Mouse (Mus musculus) retina, embryonic 14.5 days (tissue): Measurements from ENCODE around the gene Bcl9.
A peak's percentile ranks its signal among the peaks of the same experiment; 100 is the strongest.

ENCODE experiments used
- DNase-seq: peaks from one replicate; pipeline ENCODE4 v3.0.0-alpha.2; 2015; ENCODE audit warnings: low spot score

Gene Bcl9

GRCm38 (mm10) chr3:97172231-97172630 is 125.5 kb downstream of the Bcl9 start:
- no peak for DNase-seq

GRCm38 (mm10) chr3:97171531-97171930 is 126.2 kb downstream of the Bcl9 start:
- DNase-seq: no peak

GRCm38 (mm10) chr3:97167126-97167525 is 130.6 kb downstream of the Bcl9 start:
- DNase-seq: no peak

- no peak for DNase-seq
These were observed 133.2 kb downstream of the Bcl9 start for GRCm38 (mm10) chr3:97164477-97164876.

GRCm38 (mm10) chr3:97161773-97162172 is 135.9 kb downstream of the Bcl9 start:
- DNase-seq: no peak

GRCm38 (mm10) chr3:97160908-97161307 is 136.8 kb downstream of the Bcl9 start:
- no peak for DNase-seq

GRCm38 (mm10) chr3:97159986-97160385 is 137.7 kb downstream of the Bcl9 start:
- no peak for DNase-seq

- DNase-seq: no peak
These were observed 138.2 kb downstream of the Bcl9 start for GRCm38 (mm10) chr3:97159509-97159850.

- DNase-seq: peak; percentile 94
These were observed 138.9 kb downstream of the Bcl9 start, which contains the start of gene Acp6 for GRCm38 (mm10) chr3:97158611-97159508. Acp6 (plus strand) TSS chr3:97158777.

- peak; percentile 93 for DNase-seq
These were observed 139.6 kb downstream of the Bcl9 start for GRCm38 (mm10) chr3:97157958-97158599.

- no peak for DNase-seq
These were observed 140.4 kb downstream of the Bcl9 start for GRCm38 (mm10) chr3:97157308-97157707.

- no peak for DNase-seq
These were observed 141.3 kb downstream of the Bcl9 start for GRCm38 (mm10) chr3:97156431-97156830.
